17 mouse cellular contexts compared by ENCODE assay signal in genomic region chr10:68110607-68111006, GRCm38 (mm10).
DNase-seq lines count a peak whose midpoint lies in the region; ATAC-seq and TF ChIP-seq lines count a peak whose summit lies in the region.
"Had no signal": no experiment of that assay in that cellular context is flagged by ENCODE, and none has a peak within 500 bp of the region (broad histone marks: within the 10 kb centered on the region; RNA-seq: fewer than 3 reads in every experiment).

No protein-coding gene starts in this region.

- peak in 1 of 2 experiments; percentile 5 for DNase-seq in heart, adult 2 months
- no peak for DNase-seq in heart, postnatal 14 days
- DNase-seq in Muller cell, postnatal 12 days (ENCODE audit: inconsistent ontology term), result peak; percentile 45
- DNase-seq in frontal cortex, postnatal 10 days (ENCODE audit: low spot score in 2 of 2), result no peak
- DNase-seq: adrenal gland, adult 8-10 months; cerebellum, postnatal 10 days; kidney, adult 8-10 months; kidney, postnatal 14 days; thymus, postnatal 14 days had no signal

- no peaks in the 10 kb centered on the region for H3K27me3 ChIP-seq in heart, adult 2 months (ENCODE audit: control insufficient read depth, insufficient read depth, low read length)
- H3K27me3 ChIP-seq in intestine, embryonic 15.5 days (replicated peaks), result no peaks in the 10 kb centered on the region
- no peaks in the 10 kb centered on the region for H3K27me3 ChIP-seq in intestine, embryonic 16.5 days (replicated peaks; ENCODE audit: control insufficient read depth, insufficient read depth, low read length)
- no peaks in the 10 kb centered on the region for H3K27me3 ChIP-seq in embryonic facial prominence, embryonic 15.5 days
- H3K27me3 ChIP-seq: embryonic facial prominence, embryonic 13.5 days had no signal

- H3K79me2 ChIP-seq in heart, adult 2 months (replicated peaks; ENCODE audit: control insufficient read depth, insufficient read depth, low read length), result no peaks in the 10 kb centered on the region; the same call in 1 of the 2 replicates

- H3K4me1 ChIP-seq in heart, adult 2 months (ENCODE audit: control insufficient read depth, insufficient read depth, low read length), result peaks cover 23% of the 10 kb centered on the region
- peaks cover 6% of the 10 kb centered on the region; the same call in 1 of the 2 replicates for H3K4me1 ChIP-seq in intestine, embryonic 15.5 days (replicated peaks)
- peaks cover 14% of the 10 kb centered on the region; the same call in 1 of the 2 replicates for H3K4me1 ChIP-seq in intestine, embryonic 16.5 days (ENCODE audit: control insufficient read depth, insufficient read depth, low read length)
- H3K4me1 ChIP-seq in embryonic facial prominence, embryonic 15.5 days, result peaks cover 47% of the 10 kb centered on the region

- no peak for TF ChIP-seq CTCF in heart, adult 2 months (IDR thresholded peaks at IDR 0.05)

- no peak overlapping the region for H3K4me3 ChIP-seq in heart, adult 2 months
- H3K4me3 ChIP-seq in intestine, embryonic 15.5 days (replicated peaks), result no peak overlapping the region
- no peak overlapping the region for H3K4me3 ChIP-seq in intestine, embryonic 16.5 days (ENCODE audit: low read length)
- no peak overlapping the region for H3K4me3 ChIP-seq in embryonic facial prominence, embryonic 15.5 days (replicated peaks)
- H3K4me3 ChIP-seq: embryonic facial prominence, embryonic 13.5 days; midbrain, embryonic 10.5 days had no signal

- H3K27ac ChIP-seq in heart, adult 2 months, result peak overlapping the region; percentile 65
- peak overlapping the region; percentile 27; the same call in 1 of the 2 replicates for H3K27ac ChIP-seq in intestine, embryonic 15.5 days
- no peak overlapping the region for H3K27ac ChIP-seq in intestine, embryonic 16.5 days (ENCODE audit: low read length)
- H3K27ac ChIP-seq in embryonic facial prominence, embryonic 15.5 days (replicated peaks), result peak overlapping the region; percentile 48; the same call in 1 of the 2 replicates
- H3K27ac ChIP-seq: liver, embryonic 14.5 days; macrophage; midbrain, embryonic 10.5 days had no signal

- no peak for ATAC-seq in intestine, embryonic 15.5 days
- no peak for ATAC-seq in intestine, embryonic 16.5 days
- no peak for ATAC-seq in embryonic facial prominence, embryonic 15.5 days (ENCODE audit: insufficient number of reproducible peaks, low FRiP score, low TSS enrichment, low read depth)
- ATAC-seq: hindbrain, embryonic 16.5 days had no signal

- H3K9me3 ChIP-seq in intestine, embryonic 15.5 days, result no peaks in the 10 kb centered on the region
- H3K9me3 ChIP-seq in intestine, embryonic 16.5 days (ENCODE audit: control insufficient read depth, low read length), result no peaks in the 10 kb centered on the region
- no peaks in the 10 kb centered on the region for H3K9me3 ChIP-seq in embryonic facial prominence, embryonic 15.5 days (replicated peaks)
- H3K9me3 ChIP-seq: embryonic facial prominence, embryonic 13.5 days; midbrain, embryonic 10.5 days had no signal

- 47% methylated on average over 5 of the region's 5 CpGs for WGBS in heart, adult 2 months
- 67% methylated on average over 5 of the region's 5 CpGs for WGBS in intestine, embryonic 15.5 days
- 67% methylated on average over 5 of the region's 5 CpGs for WGBS in intestine, embryonic 16.5 days
- 49% methylated on average over 5 of the region's 5 CpGs for WGBS in embryonic facial prominence, embryonic 15.5 days

- peaks cover 44% of the 10 kb centered on the region for H3K36me3 ChIP-seq in heart, adult 2 months (ENCODE audit: control insufficient read depth, insufficient read depth, low read length)
- no peaks in the 10 kb centered on the region; the same call in 1 of the 2 replicates for H3K36me3 ChIP-seq in intestine, embryonic 15.5 days
- no peaks in the 10 kb centered on the region; the same call in none of the 2 replicates for H3K36me3 ChIP-seq in intestine, embryonic 16.5 days (ENCODE audit: control insufficient read depth, insufficient read depth, low read length)
- peaks cover 16% of the 10 kb centered on the region; the same call in 1 of the 2 replicates for H3K36me3 ChIP-seq in embryonic facial prominence, embryonic 15.5 days
- H3K36me3 ChIP-seq: midbrain, embryonic 10.5 days had no signal

- intact Hi-C loops in heart, adult 2 months (cut with DNase I), result no loop called here
- intact Hi-C loops in heart, postnatal 14 days (cut with DNase I), result no loop called here

- H3K4me2 ChIP-seq in intestine, embryonic 15.5 days (replicated peaks), result no peak overlapping the region
- H3K4me2 ChIP-seq in intestine, embryonic 16.5 days (ENCODE audit: low read depth, low read length), result no peak overlapping the region
- H3K4me2 ChIP-seq in embryonic facial prominence, embryonic 15.5 days (replicated peaks), result no peak overlapping the region
- H3K4me2 ChIP-seq: embryonic facial prominence, embryonic 13.5 days had no signal

- TF ChIP-seq POLR2A in heart, adult 2 months (IDR thresholded peaks at IDR 0.05; ENCODE audit: insufficient read depth, low read depth, low read length), result no peak

- TF ChIP-seq EP300 in heart, adult 2 months (IDR thresholded peaks at IDR 0.05; ENCODE audit: insufficient read depth, low read depth, low read length), result no peak

- no peak overlapping the region for H3K9ac ChIP-seq in heart, adult 2 months (ENCODE audit: low read depth, low read length)
- H3K9ac ChIP-seq in intestine, embryonic 15.5 days, result no peak overlapping the region
- H3K9ac ChIP-seq in intestine, embryonic 16.5 days (ENCODE audit: low read depth, low read length), result no peak overlapping the region
- no peak overlapping the region for H3K9ac ChIP-seq in embryonic facial prominence, embryonic 15.5 days
- H3K9ac ChIP-seq: embryonic facial prominence, embryonic 13.5 days; liver, embryonic 14.5 days had no signal
